Mouse (Mus musculus) myocyte (in vitro differentiated cells): ENCODE measurements around the gene Slc17a9. TPM values are rescaled to one million over a fixed set of nuclear protein-coding genes. Genes with fewer than 3 reads are reported as not detected.

Experiments
- H3K27me3 ChIP-seq: one replicate; pipeline ENCODE4 v1.6.1; 2011; ENCODE audit not compliant: control insufficient read depth, insufficient read depth, insufficient read length
- H3K36me3 ChIP-seq: one replicate; pipeline ENCODE4 v1.6.1; 2011; ENCODE audit not compliant: control insufficient read depth, insufficient read depth
- H3K4me2 ChIP-seq: one replicate; pipeline ENCODE4 v1.6.1; 2011; ENCODE audit warnings: low read depth, control low read depth
- H3K4me3 ChIP-seq: one replicate; pipeline ENCODE4 v1.5.1; 2011; ENCODE audit warnings: mild to moderate bottlenecking, control low read depth, moderate library complexity
- H3K79me2 ChIP-seq: one replicate; pipeline ENCODE4 v1.6.1; 2011; ENCODE audit not compliant: control insufficient read depth, insufficient read depth
- H3ac ChIP-seq: one replicate; pipeline ENCODE4 v1.6.1; 2011; ENCODE audit not compliant: control insufficient read depth, insufficient read length
- CEBPB ChIP-seq: IDR thresholded peaks from 2 replicates; pipeline ENCODE4 v1.6.1; 2011; ENCODE audit warnings: mild to moderate bottlenecking, moderate library complexity; ENCODE audit not compliant: poor library complexity, insufficient read depth, severe bottlenecking
- E2F4 ChIP-seq: IDR thresholded peaks from one replicate; pipeline ENCODE4 v1.6.1; 2011; ENCODE audit warnings: mild to moderate bottlenecking, control low read depth, moderate library complexity; ENCODE audit not compliant: insufficient read depth
- MAX ChIP-seq: IDR thresholded peaks from one replicate; pipeline ENCODE4 v1.6.1; 2011; ENCODE audit warnings: low read depth, mild to moderate bottlenecking, control low read depth
- MYOD1 ChIP-seq, 3 experiments: IDR thresholded peaks; one replicate each; pipeline ENCODE4 v1.6.1; 2011; ENCODE audit warnings: control low read depth in 2 of 3, low read depth in 2 of 3, mild to moderate bottlenecking in 2 of 3, moderate library complexity in 1 of 3; ENCODE audit not compliant: insufficient read length in 2 of 3, control insufficient read depth in 1 of 3
- MYOG ChIP-seq, 3 experiments: IDR thresholded peaks; one replicate each; pipeline ENCODE4 v1.6.1; 2011; ENCODE audit warnings: control low read depth in 2 of 3, low read depth in 2 of 3, mild to moderate bottlenecking in 2 of 3; ENCODE audit not compliant: insufficient read length in 2 of 3, control insufficient read depth in 1 of 3, insufficient read depth in 1 of 3
- POLR2A ChIP-seq: IDR thresholded peaks from one replicate; pipeline ENCODE4 v1.6.1; 2011; ENCODE audit warnings: low read depth, mild to moderate bottlenecking, control low read depth, moderate library complexity; ENCODE audit not compliant: insufficient read length
- POLR2AphosphoS2 ChIP-seq: IDR thresholded peaks from one replicate; pipeline ENCODE4 v1.6.1; 2011; ENCODE audit warnings: low read depth, control low read depth; ENCODE audit not compliant: insufficient read length
- REST ChIP-seq: IDR thresholded peaks from one replicate; pipeline ENCODE4 v1.6.1; 2011; ENCODE audit warnings: mild to moderate bottlenecking, control low read depth, moderate library complexity; ENCODE audit not compliant: insufficient read depth, insufficient read length
- SRF ChIP-seq: IDR thresholded peaks from one replicate; pipeline ENCODE4 v1.6.1; 2011; ENCODE audit warnings: low read depth; ENCODE audit not compliant: control insufficient read depth, insufficient read length
- TCF12 ChIP-seq: IDR thresholded peaks from one replicate; pipeline ENCODE4 v1.6.1; 2011; ENCODE audit warnings: mild to moderate bottlenecking, control low read depth; ENCODE audit not compliant: poor library complexity, insufficient read depth, severe bottlenecking
- TCF3 ChIP-seq: IDR thresholded peaks from one replicate; pipeline ENCODE4 v1.6.1; 2011; ENCODE audit warnings: low read depth, control low read depth; ENCODE audit not compliant: insufficient read length
- USF1 ChIP-seq: IDR thresholded peaks from one replicate; pipeline ENCODE4 v1.6.1; 2011; ENCODE audit warnings: low read depth, mild to moderate bottlenecking, control low read depth, moderate library complexity
- polyA plus RNA-seq: library from polyadenylated mRNA; unstranded; fragments of >200 nt; fragmentation: generic; extraction: Trizol; gene quantifications from one replicate; pipeline ENCODE4 v1.2.1, GENCODE M21; 2012; ENCODE audit warnings: missing spikeins

Slc17a9 gene
- polyA plus RNA-seq, 1 experiment, result 0.22 TPM

DNA sequence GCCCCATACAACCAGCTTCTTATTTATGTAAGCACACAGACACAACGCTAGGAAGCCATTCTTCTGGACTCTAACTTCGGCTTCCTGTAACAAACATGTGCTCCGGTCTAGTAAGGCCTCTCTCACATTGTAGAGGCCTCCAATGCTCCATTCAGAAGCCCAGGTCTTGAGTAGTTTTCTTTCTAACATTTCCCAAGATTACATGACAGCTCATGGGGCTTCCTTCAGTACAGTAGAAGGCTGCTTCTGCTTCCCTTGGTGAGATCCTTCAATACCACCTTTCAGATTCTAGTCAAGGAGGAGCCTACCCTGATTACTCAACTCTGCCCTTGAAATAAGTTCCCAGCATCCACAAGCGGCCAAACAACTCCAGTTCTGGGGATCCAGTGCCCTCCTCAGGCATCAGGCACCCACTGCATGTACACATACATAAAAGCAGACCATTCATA lies 22.3 kb upstream of the Slc17a9 start:
- H3ac ChIP-seq, result no peak overlapping the region
- no peak for TF ChIP-seq POLR2A
- TF ChIP-seq CEBPB, result peak; percentile 49; the same call in 1 of the 2 replicates
- H3K36me3 ChIP-seq, result no peaks in the 10 kb centered on the region
- peak overlapping the region; percentile 88 for H3K4me3 ChIP-seq
- H3K27me3 ChIP-seq, result no peaks in the 10 kb centered on the region
- peaks cover 94% of the 10 kb centered on the region for H3K79me2 ChIP-seq
- peak overlapping the region; percentile 93 for H3K4me2 ChIP-seq

DNA sequence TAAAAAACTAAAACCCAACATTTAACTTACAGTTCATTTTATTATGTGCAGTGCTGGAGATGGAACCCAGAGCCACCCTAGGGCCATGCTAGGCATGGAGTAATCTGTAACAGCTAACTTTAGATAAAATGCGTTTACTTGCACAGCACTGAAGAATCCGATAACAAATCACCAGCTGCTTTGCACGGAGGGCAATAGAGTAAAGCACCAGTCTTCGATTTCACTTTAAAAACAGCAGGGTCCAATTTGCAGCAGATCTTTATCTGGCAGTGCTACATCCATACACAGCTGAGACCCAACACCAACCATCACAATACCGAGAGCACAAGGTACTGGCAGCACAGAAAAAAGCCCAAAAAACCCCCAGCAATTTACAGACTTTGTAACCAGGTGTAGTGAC lies 21.9 kb upstream of the Slc17a9 start:
- Histone ChIP-seq H3K4me3 (peak overlapping the region; percentile 88), H3K36me3 (no peaks in the 10 kb centered on the region), H3K27me3 (no peaks in the 10 kb centered on the region), H3ac (no peak overlapping the region), H3K79me2 (peaks cover 94% of the 10 kb centered on the region), H3K4me2 (peak overlapping the region; percentile 93)
- TF ChIP-seq MYOG (IDR thresholded peaks at IDR 0.05; ENCODE audit: control insufficient read depth in 1 of 3, insufficient read depth in 1 of 3, insufficient read length in 2 of 3, low read depth in 2 of 3), result no peak
- TF ChIP-seq REST, result no peak
- no peak for TF ChIP-seq SRF
- no peak for TF ChIP-seq USF1
- no peak for TF ChIP-seq POLR2A
- no peak for TF ChIP-seq CEBPB
- TF ChIP-seq E2F4, result no peak
- TF ChIP-seq MAX, result no peak
- TF ChIP-seq TCF3, result no peak
- TF ChIP-seq MYOD1 (IDR thresholded peaks at IDR 0.05; ENCODE audit: control insufficient read depth in 1 of 3, insufficient read length in 2 of 3, low read depth in 2 of 3), result no peak
- TF ChIP-seq TCF12, result no peak
- no peak for TF ChIP-seq POLR2AphosphoS2

DNA sequence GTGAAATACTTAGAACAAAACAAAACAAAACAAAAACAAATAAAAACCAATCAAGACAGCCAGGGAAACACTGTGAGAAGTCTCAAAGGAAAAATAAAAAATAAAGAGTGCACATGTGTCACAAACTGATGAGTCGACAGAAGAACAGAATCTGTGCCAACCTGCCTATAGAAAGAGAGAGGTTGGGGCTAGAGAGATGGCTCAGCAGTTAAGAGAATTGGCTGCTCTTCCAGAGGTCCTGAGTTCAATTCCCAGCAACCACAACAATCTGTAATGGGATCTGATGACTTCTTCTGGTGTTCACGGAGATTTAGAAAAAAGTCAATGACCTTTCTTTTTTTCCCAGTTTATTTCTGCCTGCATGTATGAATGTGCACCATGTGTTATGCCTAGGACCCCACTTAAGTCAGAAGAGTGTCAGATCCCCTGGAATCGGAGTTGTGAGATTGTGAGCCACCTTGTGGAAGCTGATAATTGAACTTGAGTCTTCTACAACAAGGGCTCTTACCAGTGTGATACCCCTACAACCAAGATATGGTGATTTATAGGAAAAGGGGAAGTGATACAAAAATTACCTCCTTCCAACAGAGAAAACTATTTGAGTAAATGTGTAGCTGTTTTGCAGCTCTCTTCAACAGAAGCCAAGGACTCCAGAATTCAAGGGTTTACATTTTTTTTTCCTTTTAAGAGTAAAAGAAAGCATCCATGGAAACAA lies 21.3 kb upstream of the Slc17a9 start:
- no peak overlapping the region for H3K4me3 ChIP-seq
- H3K4me2 ChIP-seq, result no peak overlapping the region
- peaks cover 94% of the 10 kb centered on the region for H3K79me2 ChIP-seq
- H3ac ChIP-seq, result no peak overlapping the region
- no peaks in the 10 kb centered on the region for H3K27me3 ChIP-seq
- TF ChIP-seq MYOD1 (IDR thresholded peaks at IDR 0.05; ENCODE audit: control insufficient read depth in 1 of 3, insufficient read length in 2 of 3, low read depth in 2 of 3), result no peak
- no peak for TF ChIP-seq POLR2A
- no peak for TF ChIP-seq CEBPB
- no peak for TF ChIP-seq MYOG (IDR thresholded peaks at IDR 0.05; ENCODE audit: control insufficient read depth in 1 of 3, insufficient read depth in 1 of 3, insufficient read length in 2 of 3, low read depth in 2 of 3)
- no peak for TF ChIP-seq REST
- no peaks in the 10 kb centered on the region for H3K36me3 ChIP-seq

DNA sequence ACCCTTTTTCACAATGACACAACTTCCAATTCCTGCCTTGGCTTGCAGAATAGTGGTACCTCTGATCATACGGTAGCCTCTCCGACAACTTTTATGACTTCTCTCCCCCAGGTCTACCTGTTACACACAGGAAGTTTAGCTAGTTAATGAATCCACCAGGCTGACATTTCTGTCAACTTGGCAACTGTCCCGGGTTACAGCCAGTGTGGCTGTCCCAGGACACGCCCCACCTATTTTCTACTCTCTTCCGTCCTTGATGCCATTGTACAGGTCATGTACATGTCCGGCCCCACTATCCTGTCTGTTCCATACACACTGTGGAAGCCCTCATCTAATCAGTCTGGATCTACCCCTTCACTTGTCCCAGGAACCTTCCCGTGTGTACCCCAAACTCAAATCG lies 20.5 kb upstream of the Slc17a9 start:
- H3K4me3 ChIP-seq, result no peak overlapping the region

DNA sequence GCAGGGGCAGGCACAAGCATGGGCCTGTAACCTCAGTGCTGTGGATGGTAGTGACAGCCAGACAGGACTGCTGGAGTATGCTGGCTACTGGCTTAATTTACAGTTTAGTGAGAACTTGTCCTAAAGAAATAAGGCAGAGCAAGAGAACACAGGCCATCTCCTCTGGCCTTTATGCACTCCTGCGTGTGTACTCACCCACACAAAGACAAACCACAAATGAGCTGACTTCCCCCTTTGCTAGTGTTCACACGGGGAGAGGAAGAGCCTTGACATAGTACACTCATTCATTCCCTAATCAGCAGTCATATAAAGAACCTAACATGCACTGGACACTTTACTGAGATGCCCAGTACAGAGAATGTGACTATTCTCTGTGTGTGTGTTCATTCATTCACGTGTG lies 20.0 kb upstream of the Slc17a9 start:
- Histone ChIP-seq H3K27me3 (no peaks in the 10 kb centered on the region), H3K4me2 (no peak overlapping the region), H3ac (no peak overlapping the region), H3K4me3 (no peak overlapping the region), H3K36me3 (no peaks in the 10 kb centered on the region), H3K79me2 (peaks cover 91% of the 10 kb centered on the region)
- no peak for TF ChIP-seq USF1
- TF ChIP-seq REST, result no peak
- TF ChIP-seq MYOG (IDR thresholded peaks at IDR 0.05; ENCODE audit: control insufficient read depth in 1 of 3, insufficient read depth in 1 of 3, insufficient read length in 2 of 3, low read depth in 2 of 3), result no peak
- TF ChIP-seq MAX, result no peak
- TF ChIP-seq POLR2AphosphoS2, result no peak
- no peak for TF ChIP-seq SRF
- no peak for TF ChIP-seq TCF12
- no peak for TF ChIP-seq CEBPB
- no peak for TF ChIP-seq MYOD1 (IDR thresholded peaks at IDR 0.05; ENCODE audit: control insufficient read depth in 1 of 3, insufficient read length in 2 of 3, low read depth in 2 of 3)
- no peak for TF ChIP-seq TCF3
- no peak for TF ChIP-seq E2F4
- TF ChIP-seq POLR2A, result no peak

More for the DNA sequence above, 20.5 kb upstream of the Slc17a9 start:
- no peak overlapping the region for H3K4me2 ChIP-seq
- H3K27me3 ChIP-seq, result no peaks in the 10 kb centered on the region
- H3K79me2 ChIP-seq, result peaks cover 94% of the 10 kb centered on the region
- TF ChIP-seq POLR2A, result no peak
- no peaks in the 10 kb centered on the region for H3K36me3 ChIP-seq
- H3ac ChIP-seq, result no peak overlapping the region
